Mouse (Mus musculus): ENCODE results near the gene Men1.

DNA sequence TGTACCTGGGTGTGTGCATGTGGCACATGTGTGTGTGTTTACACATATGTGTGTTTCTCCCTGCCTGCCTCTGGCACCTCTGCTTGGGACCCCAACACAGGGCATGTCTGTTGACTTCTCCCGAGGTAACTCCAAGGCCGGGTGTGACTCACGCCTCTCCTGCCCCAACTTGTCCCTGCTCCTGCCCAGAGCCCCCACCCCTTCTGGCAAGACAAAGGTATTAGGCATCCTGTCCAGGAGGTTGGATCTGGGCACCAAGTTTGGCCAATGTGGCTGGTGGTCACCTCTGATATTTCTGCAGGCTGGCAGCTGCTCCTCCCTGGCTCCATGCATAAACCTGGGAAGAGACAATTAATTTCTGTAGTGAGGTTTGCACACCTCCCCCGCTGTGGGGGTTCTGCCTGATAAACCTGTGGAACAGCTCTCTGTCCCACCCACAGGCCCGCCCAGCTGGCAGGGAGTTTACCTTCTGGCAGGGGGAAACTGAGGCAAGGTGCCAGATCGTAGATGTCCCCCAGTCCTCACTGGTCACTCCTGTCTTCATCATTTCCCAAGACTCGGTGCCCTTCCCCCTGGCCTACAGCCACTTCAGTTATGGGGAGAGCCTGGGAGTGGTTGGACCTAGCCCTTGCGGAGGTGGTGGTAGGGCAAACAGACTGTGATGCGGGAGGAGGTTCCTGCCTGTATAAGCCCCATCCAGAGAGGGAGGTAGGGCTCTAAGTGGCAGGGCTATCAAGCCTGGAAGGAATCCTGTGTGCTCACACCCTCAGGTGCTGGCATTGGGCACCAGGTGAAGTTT, 26.8 kb upstream of the Men1 start:
- TF ChIP-seq CTCF (IDR thresholded peaks at IDR 0.05; ENCODE audit: extremely low read depth, insufficient read depth, insufficient read length, insufficient replicate concordance) = no peak
- TF ChIP-seq POLR2A (IDR thresholded peaks at IDR 0.05; ENCODE audit: low read depth, low read length) = no peak
